Mouse (Mus musculus) G1E (cell line): ENCODE results near the gene Coro1a.

Experiments used
- CTCF ChIP-seq: IDR thresholded peaks from 2 replicates; pipeline ENCODE4 v1.5.1; 2012; ENCODE audit warnings: low read depth, low read length, inconsistent platforms, mixed read lengths
- GATA1 ChIP-seq: IDR thresholded peaks from 2 replicates; pipeline ENCODE4 v1.6.1; 2012; ENCODE audit warnings: borderline replicate concordance, low read length, inconsistent platforms, mixed read lengths
- GATA2 ChIP-seq: IDR thresholded peaks from 2 replicates; pipeline ENCODE4 v1.6.1; 2012; ENCODE audit warnings: low read depth, low read length, inconsistent platforms, borderline replicate concordance
- POLR2AphosphoS5 ChIP-seq: IDR thresholded peaks from 2 replicates; pipeline ENCODE4 v1.6.1; 2012; ENCODE audit warnings: low read depth, low read length, inconsistent platforms; ENCODE audit not compliant: insufficient replicate concordance
- TAL1 ChIP-seq: conservative IDR thresholded peaks from 2 replicates; pipeline ENCODE4 v1.6.1; 2012; ENCODE audit warnings: low read depth, low read length, inconsistent platforms, mixed read lengths

GRCm38 (mm10) chr7:126693256-126693655, 14.3 kb downstream of the Coro1a start:
- TF ChIP-seq CTCF (peak; percentile 76), GATA1 (no peak), POLR2AphosphoS5 (no peak), GATA2 (no peak), TAL1 (no peak)
